Mouse (Mus musculus) inflammation-experienced regulatory T-cells, adult 6 months (primary cell): Measurements from ENCODE around the gene Nedd9. TPM values are rescaled to one million over a fixed set of nuclear protein-coding genes. Genes with fewer than 3 reads are reported as not detected.

Experiments used
- ATAC-seq: one replicate; pipeline ENCODE4 v1.8.0; 2017
- polyA plus RNA-seq, 3 experiments: library from polyadenylated mRNA; unstranded; fragments of 100-300 nt; shearing (Covaris generic); gene quantifications; one replicate each; pipeline ENCODE4 v1.2.1; 2017

Gene Nedd9
- polyA plus RNA-seq, 3 experiments from 2014 or later: 144 to 156 (median 153) TPM

DNA sequence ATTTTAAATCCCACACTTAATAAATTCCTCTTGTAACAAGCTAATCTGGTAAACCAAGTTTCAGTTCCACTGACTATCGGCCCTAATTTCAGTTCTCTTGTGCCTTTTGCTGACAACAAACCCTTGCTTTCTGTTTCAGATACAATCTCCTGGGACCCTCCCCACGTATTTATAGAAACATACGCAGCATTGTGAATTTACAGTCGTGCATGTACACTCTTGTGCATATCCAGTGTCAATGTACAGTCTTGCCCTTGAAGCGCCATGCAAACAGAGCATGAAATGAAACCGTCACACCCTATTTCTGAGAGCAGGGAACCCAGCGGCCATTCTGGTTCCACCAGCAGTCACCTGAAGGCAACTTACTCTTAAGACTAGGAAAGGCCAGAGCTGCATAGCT, 4.4 kb upstream of the Nedd9 start:
- no peak for ATAC-seq

DNA sequence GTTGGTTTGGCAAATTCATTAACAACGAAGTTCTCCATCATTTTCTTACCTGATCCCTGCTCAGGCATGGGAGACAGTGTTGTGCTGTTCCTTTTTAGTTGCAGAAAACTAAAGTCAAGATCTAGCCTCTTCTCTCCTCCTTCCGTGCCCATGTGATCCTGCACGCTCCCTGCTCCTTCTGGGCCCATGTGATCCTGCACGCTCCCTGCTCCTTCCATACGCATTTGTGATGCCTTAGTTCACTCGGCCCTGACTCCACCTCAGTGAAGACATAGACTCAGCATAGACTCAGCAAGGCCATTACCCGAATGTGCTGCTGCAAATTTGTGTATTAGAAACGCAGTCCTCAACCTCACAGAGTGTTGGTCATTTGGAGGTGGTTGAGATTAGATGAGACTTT, 3.1 kb upstream of the Nedd9 start:
- ATAC-seq: no peak

DNA sequence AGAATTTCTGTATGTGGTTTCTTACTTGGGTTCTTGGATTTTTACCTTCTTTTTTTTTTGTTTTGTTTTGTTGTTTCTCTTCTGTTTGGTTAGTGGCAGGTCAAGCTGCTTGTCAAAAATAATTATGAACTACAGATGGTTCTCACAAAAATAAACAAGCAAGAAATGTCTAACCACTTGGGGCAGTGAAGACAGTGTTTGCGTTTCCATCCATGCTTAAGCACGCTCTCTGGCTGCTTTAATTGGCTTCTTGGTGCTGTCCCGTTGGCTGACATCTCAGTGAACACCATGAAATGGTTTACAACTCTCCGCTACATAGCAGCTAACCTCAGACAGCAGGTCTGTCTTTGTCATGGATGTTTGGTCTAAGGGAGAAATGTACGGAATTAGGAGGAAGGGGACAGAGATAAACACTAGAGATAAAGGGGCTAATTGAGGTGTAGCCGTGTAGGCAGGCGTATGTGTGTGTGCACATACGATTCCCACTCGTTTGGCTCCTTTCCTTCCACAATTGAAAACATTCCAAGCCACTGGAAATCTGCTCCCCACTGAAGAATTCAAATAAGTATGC, 2.6 kb upstream of the Nedd9 start:
- no peak for ATAC-seq

DNA sequence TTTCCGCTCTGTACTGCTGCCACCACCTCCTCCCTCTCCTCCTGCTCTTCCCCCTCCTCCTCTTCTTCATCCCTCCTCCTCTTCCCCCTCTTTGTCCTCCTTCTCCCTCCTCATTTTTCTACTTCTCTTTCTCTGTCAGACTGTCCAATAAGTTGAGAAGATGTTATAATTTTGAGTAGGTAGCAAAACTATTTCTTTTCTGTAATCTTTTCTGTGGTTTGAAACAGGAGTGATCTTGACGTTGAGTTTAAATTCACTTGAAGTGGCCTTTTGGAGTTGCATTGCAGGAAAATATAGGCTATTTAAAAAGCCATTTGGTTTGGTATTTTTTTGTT, 214 bp upstream of the Nedd9 start:
- no peak for ATAC-seq

DNA sequence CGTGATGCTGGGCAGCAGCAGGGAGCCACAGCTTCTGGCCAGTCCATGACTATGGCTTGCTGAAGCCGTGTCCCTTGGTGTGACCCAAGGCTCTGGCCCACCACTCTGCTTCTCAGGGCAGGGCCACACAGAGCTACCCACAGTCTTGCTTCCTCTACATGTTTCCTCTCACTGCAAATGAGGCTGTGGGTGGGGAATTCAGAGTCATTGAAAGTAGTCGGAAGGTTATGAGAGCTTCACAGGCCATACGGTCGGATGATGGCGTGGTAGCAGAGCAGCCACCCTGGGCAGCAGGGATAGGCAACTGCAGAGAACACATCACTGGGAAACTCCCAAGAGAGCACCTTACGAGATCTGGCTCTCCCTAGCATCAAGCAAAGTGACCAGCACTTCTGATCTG, 3.2 kb downstream of the Nedd9 start:
- ATAC-seq: peak; percentile 19

DNA sequence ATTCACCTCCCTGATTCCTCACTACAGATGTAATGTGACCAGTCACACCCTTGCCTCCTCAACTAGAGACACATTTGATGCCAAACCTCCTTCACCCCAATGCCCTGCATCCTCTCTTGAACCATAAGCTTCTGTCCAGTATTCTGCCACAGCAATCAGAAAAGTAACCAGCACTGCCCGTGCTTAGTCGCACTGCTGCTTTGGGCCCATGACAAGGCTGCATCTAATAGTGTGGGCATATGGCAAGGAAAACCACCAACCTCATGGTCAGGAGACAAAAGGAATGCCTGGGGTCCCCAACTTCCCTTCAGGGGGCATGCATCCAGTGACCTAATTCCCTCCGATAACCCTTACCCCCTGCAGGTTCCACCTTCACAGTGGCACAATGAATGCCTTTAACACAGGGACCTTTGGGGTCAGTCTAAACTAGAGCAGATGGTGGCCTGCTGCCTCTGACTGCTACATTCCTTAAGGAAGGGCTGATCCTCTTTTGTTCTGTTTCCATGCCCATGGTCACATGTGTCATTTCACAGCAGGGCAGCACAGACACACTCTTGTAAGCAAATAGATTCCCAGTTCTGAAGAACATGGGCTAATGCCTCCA, 4.7 kb downstream of the Nedd9 start:
- ATAC-seq: no peak

DNA sequence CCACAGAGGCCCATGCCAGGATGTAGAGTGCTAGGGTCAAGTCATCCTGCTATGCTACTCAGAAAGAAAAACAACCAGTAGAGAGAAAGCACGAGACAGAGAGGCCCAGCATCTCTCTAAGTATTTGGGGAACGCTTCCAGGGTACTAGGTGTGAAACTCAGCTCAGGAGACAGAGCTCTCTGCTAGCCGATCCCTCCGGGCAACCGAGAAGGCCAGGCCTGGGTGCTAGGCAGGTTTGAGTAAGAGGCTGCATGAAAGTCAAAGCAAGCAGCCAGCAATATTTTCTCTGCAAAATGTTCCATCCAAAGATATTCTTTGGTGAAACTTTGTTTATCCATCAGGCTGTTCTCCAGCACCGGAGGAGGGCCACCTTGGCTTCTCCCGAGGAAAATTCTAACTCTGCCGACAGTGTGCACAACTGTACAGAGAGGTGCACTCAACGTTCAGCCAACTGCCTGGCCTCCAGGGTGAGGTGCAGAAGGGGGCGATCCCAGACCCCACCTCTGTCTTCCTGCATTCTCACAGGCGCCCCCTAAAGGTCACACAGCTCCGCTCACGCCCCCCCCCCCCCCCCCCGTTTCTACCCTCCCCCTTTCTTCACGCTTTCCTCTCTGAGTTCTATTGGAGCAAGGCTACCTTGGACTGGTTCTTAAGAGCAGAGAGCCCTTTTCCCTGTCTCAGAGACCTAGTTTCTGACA, 7.3 kb downstream of the Nedd9 start:
- no peak for ATAC-seq

DNA sequence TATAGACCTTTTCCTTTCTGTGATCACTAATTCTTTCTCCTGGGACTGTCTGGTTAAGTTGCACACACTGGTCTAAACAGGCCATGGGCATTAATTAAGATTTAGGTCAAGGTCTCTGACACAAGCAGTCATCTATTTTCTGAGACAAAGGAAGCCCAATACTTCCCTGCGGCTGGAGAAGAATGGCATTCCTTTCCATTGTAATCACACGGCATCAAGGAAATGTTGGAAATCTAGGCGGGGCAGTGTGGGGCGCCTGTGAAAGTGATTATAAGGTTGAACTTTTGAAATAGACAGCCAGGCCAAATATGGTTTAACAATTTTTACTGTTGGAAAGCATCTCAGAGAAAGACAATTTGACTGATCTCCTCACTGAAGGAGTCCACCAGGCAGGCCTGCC, 10.9 kb downstream of the Nedd9 start:
- no peak for ATAC-seq

DNA sequence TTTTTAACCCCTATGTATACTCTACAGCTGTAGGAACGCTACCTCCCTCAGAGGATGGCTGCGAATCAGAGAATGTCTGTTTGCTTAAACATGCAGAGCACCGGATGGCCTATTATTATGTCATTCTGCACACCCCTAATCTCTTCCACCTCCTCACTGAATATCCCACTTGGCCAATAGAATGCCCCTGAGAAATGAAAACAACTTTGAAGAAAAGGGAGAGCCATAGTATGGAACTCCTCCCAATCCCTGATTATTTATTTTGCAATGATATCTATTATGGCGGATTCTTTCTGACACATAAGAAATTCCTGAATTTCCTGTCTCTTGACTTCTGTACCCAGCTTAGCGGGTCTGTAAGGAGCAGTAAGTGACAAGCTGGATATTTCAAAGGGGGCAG, 12.8 kb downstream of the Nedd9 start:
- no peak for ATAC-seq

DNA sequence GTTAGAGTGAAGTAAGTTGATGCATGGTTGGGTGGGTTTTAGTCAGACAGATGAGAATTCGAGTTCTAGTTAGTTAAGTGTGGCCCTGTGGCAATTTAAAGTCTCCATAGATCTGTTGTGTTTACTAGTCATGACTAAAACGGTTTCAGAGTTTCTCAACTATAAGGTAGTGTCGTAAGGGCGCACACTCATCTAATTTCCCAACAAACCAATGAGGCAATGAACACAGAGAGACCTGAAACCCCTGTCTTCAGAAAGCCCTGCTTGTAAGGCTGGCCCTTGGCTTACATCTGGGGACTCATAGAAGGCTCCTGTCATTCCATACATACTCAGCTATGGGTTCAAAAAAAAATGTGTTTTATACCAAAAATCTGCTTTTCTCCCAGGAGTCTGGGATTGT, 13.7 kb downstream of the Nedd9 start:
- no peak for ATAC-seq

DNA sequence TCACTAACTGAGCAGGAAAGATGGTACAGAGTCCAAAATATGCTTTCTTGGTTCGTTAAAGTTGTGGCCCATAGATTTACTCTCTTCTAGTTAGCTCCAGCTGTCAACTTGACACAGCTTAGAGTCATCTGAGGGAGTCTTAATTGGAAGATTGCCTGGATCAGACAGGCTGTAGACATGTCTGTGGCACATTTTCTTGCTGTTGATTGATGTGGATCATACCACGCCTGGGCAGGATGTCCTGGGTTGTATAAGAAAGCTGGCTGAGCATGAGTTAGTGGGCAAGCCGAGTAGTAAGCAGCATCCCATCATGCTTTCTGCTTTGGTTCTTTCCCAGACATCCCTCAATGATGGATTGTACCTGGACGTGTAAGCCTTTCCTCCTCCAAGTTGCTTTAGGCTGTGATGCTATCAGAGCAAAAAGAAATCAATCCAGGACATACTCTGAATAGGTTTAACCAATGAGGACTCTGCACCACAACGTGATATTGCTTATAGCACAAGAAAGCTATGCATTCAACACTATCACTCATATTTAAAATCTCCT, 14.2 kb downstream of the Nedd9 start:
- ATAC-seq: no peak

DNA sequence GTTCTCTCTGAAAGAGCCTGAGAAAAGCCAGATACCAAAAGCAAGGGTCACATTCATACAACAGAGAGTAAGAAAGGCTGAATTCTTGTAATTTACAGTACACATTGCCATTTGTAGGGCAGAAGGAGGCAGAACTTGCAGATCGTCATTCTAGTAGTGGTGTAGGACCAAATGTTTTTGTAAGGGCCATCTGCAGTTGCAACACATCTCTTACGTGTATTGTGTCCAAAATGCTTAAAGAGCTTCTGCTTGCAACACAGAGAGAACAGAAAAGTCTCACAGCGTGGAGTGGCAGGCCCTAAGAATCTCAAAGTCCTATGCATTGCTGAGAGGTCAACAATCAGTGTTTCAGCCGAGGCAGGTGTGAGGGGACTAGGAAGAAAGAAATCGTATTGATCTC, 18.9 kb downstream of the Nedd9 start:
- ATAC-seq: no peak

DNA sequence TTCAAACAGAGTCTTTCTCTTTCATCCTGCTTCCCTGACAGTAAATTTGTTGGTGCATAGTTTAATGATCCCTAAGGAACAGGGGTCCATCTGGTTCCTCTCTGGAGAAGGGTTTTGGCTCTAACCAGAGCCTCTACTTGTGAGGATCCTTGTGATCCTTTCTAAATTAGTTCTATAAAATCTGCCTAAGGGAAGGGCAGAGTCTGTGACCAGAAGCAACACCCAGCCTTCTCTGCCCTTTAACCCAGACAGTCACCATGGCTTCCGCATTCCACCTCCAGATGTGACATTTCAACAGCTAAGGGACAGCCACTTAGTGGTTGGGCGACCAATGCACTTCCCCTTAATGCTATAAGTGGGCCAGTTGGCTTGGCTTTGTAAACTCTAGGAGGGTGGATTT, 20.1 kb downstream of the Nedd9 start:
- no peak for ATAC-seq

DNA sequence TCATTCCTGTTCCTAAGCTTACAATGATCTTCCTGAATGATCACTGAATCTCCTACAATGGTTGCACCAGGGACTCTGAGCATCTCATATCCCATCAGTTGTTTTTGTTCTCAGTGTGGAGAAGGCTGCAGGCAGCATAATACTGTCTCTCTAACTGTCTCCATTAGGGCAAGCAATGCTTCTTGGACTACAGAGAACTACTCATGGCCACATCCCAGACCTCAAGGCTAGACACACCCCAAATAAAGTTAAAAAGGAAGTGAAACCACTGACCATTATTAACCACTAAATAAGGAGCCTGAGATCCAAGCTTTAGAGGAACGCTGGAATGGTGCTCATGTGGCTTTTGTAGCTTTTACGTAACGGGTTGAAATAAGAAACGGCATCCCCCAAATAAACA, 20.5 kb downstream of the Nedd9 start:
- ATAC-seq: no peak

DNA sequence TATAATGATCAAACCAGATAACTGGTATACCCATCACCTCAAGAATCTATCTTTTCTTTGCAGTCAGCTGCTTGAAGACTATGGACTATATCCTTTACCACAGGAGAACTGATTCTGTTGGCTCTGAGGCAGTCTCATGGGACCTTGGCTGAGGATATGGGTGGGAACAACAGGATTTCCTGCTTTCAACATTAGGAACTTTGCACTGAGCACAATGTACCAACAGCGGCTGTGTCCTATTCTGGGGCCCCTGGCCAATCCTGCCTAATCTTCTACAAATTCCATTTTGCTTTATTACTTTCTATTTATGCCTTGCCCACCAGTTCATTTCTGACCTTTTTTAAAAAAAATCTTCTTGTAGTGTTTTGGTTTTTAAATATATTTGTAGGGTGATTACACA, 21.0 kb downstream of the Nedd9 start:
- ATAC-seq: no peak

DNA sequence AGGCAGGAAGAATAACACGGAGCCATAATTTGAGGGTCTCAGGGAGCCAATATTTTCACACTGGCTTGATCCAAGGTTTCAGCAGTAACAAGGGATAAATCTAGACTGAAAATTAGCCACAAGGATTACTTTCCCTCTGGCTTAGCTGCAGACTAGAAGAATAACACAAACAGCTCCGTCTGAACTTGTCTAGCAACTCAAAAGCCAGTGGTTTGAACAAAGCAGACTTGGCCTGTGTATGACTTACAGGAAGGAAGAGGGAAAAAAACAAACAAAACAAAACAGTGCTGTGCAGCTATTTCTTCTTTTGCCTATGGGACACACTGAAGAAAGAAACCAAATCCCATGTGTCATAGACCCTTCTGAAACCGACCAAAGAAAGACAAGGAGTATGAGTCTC, 25.7 kb downstream of the Nedd9 start:
- no peak for ATAC-seq

DNA sequence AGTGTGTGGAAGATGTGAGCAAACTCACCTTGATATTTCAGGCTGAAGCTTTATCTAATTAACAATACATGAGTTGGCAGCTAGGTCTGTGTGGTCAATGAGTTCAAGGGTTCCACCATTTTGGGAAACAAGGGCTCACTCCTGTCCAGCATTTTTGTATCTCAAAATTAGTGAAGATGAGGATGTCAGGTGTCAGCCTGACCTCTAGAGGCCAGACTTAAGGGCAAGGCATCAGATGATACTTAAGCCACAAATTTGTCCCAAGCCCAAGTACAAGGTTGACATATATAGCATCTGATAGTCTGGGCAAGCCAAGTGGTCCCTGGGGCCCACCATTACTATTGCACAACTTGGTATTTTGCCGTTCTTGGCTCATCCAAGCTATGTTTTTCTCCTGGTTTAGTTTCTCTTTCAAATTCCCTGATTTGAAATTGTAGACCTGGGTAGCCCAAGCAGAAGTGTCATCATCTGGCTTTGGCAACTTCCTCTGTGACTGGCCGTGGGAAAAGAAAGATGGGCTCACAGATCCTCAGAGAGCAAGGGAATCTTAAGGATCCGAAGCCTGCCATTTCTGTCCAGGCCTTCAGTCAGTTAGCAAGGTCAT, 27.4 kb downstream of the Nedd9 start:
- ATAC-seq: no peak

DNA sequence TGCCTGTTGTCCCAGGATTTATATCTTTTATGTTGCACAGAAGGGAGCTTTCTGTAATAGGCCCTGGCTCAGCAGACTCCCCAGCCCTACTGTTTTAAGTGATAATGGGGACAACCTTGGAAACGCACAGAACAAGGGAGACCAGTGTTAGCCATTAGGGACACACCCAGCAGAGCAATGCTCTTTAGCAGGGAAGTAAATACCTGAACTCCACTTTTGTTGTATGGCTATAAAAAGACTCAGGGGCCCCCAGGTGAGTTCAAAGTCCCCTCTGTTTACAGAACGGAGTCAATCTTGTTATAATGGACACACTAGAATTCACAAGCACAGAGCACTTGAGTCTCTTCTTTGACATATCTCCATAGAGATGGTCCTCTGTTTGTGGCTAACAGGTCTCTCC, 28.5 kb downstream of the Nedd9 start:
- no peak for ATAC-seq

DNA sequence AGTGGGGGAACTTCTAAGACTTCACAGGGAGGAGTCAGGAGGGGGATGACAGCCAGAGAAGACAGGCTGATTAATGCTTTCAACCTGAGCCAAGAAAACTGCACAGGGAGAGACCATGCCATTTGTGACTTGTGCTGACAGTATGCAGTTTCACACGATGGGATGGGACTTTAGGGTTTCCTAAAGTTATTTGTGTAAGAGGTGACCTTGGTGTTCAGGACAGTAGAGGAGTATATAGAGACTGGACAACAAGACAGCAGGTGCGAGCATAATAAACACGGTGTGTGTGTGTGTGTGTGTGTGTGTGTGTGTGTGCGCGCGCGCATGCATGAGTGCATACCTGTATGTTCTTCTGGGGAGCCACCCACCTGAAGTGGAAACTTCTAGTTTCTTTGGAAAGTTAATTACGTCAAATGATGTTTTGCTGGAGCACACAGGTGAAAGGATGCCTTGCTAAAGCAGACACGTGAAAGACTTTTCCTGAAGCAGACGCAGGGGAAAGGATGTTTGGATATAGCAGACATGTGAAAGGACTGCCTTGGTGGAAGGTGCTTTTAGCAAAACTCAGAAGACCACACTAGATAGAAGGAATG, 29.3 kb downstream of the Nedd9 start:
- no peak for ATAC-seq

DNA sequence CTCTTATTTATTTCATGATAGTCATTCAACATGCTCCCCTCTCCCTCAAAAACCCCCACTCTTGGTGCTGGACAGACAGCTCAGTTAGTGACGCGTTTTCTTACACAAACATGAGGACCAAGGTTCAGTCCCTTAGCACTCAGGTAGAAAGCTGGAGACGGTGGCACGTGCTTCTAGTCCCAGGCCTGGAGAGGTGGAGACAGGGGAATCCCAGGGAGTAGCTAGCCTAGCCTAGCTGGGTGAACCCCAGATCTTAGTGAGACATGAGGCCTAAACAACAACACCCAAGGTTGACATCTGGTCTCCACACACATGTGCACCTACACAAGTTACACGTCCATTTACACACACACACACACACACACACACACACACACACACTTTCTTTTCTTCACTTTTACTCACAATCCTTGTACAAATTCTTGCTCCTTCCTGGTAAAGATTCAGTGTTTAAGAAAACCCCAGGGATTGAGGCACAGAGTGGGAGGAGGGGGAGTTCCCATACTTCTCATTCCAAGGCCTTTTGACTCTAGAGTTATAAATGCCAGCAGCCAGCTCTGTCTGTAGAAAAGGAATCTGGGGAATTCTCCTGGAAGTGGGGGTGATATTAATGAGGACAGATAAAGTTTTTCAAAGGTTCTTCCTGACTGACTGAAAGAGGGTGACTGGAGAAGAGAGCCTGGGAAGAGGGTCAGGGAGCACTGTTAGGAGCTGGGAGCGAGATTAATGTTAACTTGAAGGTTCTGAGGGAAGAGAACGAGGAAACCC, 29.9 kb downstream of the Nedd9 start:
- ATAC-seq: no peak

DNA sequence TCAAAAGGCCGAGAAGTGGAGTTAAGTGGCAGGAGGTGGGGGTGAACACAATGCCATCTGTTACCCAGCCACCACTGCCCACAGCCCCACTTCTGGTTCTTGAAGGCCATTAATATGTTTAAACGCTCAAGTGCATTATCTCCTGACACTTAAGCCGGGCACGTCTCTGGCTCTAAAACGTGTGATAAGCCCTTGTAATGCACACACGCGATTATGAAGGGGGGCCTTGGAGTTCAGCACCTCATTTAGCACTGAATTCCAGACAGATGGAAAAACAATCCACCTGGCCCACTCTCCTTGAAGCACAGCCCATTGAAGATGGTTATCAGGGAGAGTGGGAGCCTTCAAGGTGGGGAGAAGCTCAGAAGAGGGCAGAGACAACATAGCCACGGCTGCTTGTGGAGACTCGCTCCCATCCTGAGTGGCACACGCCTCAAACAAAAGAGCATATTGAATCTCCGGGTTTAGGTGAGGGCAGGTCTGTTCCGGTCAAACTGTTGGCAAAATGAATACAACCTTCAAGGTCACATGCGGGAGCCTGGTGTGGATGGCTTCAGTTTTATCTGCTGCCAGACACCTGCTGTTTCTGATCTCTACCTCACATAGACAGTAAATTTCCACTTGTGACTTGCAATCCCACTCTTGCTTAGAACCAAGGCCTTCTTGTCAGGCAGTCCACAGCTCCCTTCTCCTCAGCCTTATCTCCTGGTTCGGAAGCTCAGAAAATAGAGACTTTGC, 30.7 kb downstream of the Nedd9 start:
- no peak for ATAC-seq
